Mouse (Mus musculus) CH12.LX (cell line): ENCODE data around the gene Arpc3. TPM values are rescaled to one million over a fixed set of nuclear protein-coding genes. Genes with fewer than 3 reads are reported as not detected.
A peak's percentile ranks its signal among the peaks of the same experiment; 100 is the strongest.

Experiments
- DNase-seq: peaks from one replicate; pipeline ENCODE4 v3.0.0-alpha.2; 2013; ENCODE audit errors: extremely low read depth
- H3K27ac ChIP-seq: 2 replicates; pipeline ENCODE4 v1.5.1; 2012; ENCODE audit warnings: low read depth, mild to moderate bottlenecking, control low read depth, moderate library complexity; ENCODE audit not compliant: insufficient read depth
- H3K27me3 ChIP-seq: replicated peaks from 2 replicates; pipeline ENCODE3; 2012; ENCODE audit warnings: inconsistent platforms
- H3K36me3 ChIP-seq, 2 experiments: replicated peaks in 1 of 2; 2 replicates each; pipeline versions ENCODE3 to v1.6.1; 2012; ENCODE audit warnings: inconsistent platforms in 1 of 2, low read length in 1 of 2, mild to moderate bottlenecking in 1 of 2, mixed read lengths in 1 of 2, moderate library complexity in 1 of 2; ENCODE audit not compliant: control insufficient read depth in 1 of 2, insufficient read depth in 1 of 2
- H3K4me1 ChIP-seq, 2 experiments: 2 replicates each; pipeline ENCODE4 v1.6.1; 2012; ENCODE audit warnings: inconsistent platforms in 1 of 2, moderate library complexity in 1 of 2; ENCODE audit not compliant: insufficient read depth in 2 of 2, control insufficient read depth in 1 of 2
- H3K4me2 ChIP-seq: 2 replicates; pipeline ENCODE4 v1.6.1; 2012; ENCODE audit warnings: low read depth, mild to moderate bottlenecking, control low read depth; ENCODE audit not compliant: poor library complexity, insufficient read depth, severe bottlenecking
- H3K4me3 ChIP-seq, 3 experiments: fragments of 150-350 bp in 1 of 3; sonication (generic) in 1 of 3; replicated peaks in 1 of 3; 2 replicates each; pipeline versions ENCODE3 to v1.5.1; 2011 to 2012; ENCODE audit warnings: low read depth in 2 of 3, low read length in 2 of 3, mild to moderate bottlenecking in 2 of 3, moderate library complexity in 2 of 3, control low read depth in 1 of 3, improper control_type of control experiment in 1 of 3, inconsistent platforms in 1 of 3, mixed read lengths in 1 of 3; ENCODE audit not compliant: poor library complexity in 1 of 3
- H3K79me2 ChIP-seq: replicated peaks from 2 replicates; pipeline ENCODE4 v1.6.1; 2012; ENCODE audit warnings: mild to moderate bottlenecking, moderate library complexity; ENCODE audit not compliant: control insufficient read depth, poor library complexity, insufficient read depth, severe bottlenecking; ENCODE audit errors: extremely low read depth
- H3K9ac ChIP-seq: 2 replicates; pipeline ENCODE4 v1.6.1; 2012; ENCODE audit warnings: low read depth, mild to moderate bottlenecking, control low read depth, moderate library complexity; ENCODE audit not compliant: insufficient read depth
- H3K9me3 ChIP-seq: replicated peaks from 2 replicates; pipeline ENCODE3; 2012; ENCODE audit warnings: low read length, inconsistent platforms, mixed read lengths
- CHD1 ChIP-seq: IDR thresholded peaks from 2 replicates; pipeline ENCODE4 v1.6.1; 2012; ENCODE audit warnings: low read depth, low read length, improper control_type of control experiment, inconsistent platforms
- CTCF ChIP-seq, 2 experiments: IDR thresholded peaks in 1 of 2; conservative IDR thresholded peaks in 1 of 2; 2 replicates each; pipeline ENCODE4 v1.5.1; 2011 to 2012; ENCODE audit warnings: low read depth in 2 of 2, low read length in 2 of 2, improper control_type of control experiment in 1 of 2, inconsistent platforms in 1 of 2, mild to moderate bottlenecking in 1 of 2, moderate library complexity in 1 of 2
- E2F4 ChIP-seq: IDR thresholded peaks from 2 replicates; pipeline ENCODE4 v1.6.1; 2011; ENCODE audit warnings: low read depth, low read length, improper control_type of control experiment; ENCODE audit not compliant: insufficient replicate concordance
- EP300 ChIP-seq: IDR thresholded peaks from 2 replicates; pipeline ENCODE4 v1.6.1; 2011; ENCODE audit warnings: low read length, improper control_type of control experiment
- ETS1 ChIP-seq: conservative IDR thresholded peaks from 2 replicates; pipeline ENCODE4 v1.6.1; 2012; ENCODE audit warnings: low read depth, mild to moderate bottlenecking, inconsistent platforms, low read length, improper control_type of control experiment, moderate library complexity
- GABPA ChIP-seq: IDR thresholded peaks from 2 replicates; pipeline ENCODE4 v1.6.1; 2012; ENCODE audit warnings: low read depth, low read length, improper control_type of control experiment, inconsistent platforms; ENCODE audit not compliant: insufficient replicate concordance
- HCFC1 ChIP-seq: IDR thresholded peaks from 2 replicates; pipeline ENCODE4 v1.6.1; 2012; ENCODE audit warnings: low read depth, mild to moderate bottlenecking, inconsistent platforms, low read length, improper control_type of control experiment
- IRF4 ChIP-seq: IDR thresholded peaks from 2 replicates; pipeline ENCODE4 v1.6.1; 2014; ENCODE audit warnings: low read depth, mild to moderate bottlenecking, inconsistent platforms, low read length, improper control_type of control experiment
- JUN ChIP-seq: IDR thresholded peaks from 2 replicates; pipeline ENCODE4 v1.6.1; 2011; ENCODE audit warnings: low read depth, mild to moderate bottlenecking, low read length, improper control_type of control experiment, moderate library complexity; ENCODE audit not compliant: insufficient read depth
- JUND ChIP-seq: conservative IDR thresholded peaks from 2 replicates; pipeline ENCODE4 v1.6.1; 2011; ENCODE audit warnings: low read depth, low read length, improper control_type of control experiment
- KAT2A ChIP-seq: IDR thresholded peaks from 2 replicates; pipeline ENCODE4 v1.6.1; 2012; ENCODE audit warnings: low read length, improper control_type of control experiment, inconsistent platforms; ENCODE audit not compliant: insufficient replicate concordance
- MAFK ChIP-seq: IDR thresholded peaks from 2 replicates; pipeline ENCODE4 v1.6.1; 2011; ENCODE audit warnings: low read length, improper control_type of control experiment; ENCODE audit not compliant: insufficient replicate concordance
- MAX ChIP-seq: IDR thresholded peaks from 2 replicates; pipeline ENCODE4 v1.6.1; 2011; ENCODE audit warnings: low read length, improper control_type of control experiment
- MAZ ChIP-seq: IDR thresholded peaks from 2 replicates; pipeline ENCODE4 v1.6.1; 2012; ENCODE audit warnings: low read depth, mild to moderate bottlenecking, inconsistent platforms, low read length, improper control_type of control experiment, moderate library complexity
- MEF2A ChIP-seq: IDR thresholded peaks from 2 replicates; pipeline ENCODE4 v1.6.1; 2014; ENCODE audit warnings: low read depth, mild to moderate bottlenecking, inconsistent platforms, low read length, improper control_type of control experiment, borderline replicate concordance
- MXI1 ChIP-seq: IDR thresholded peaks from 2 replicates; pipeline ENCODE4 v1.6.1; 2011; ENCODE audit warnings: mild to moderate bottlenecking, low read depth, low read length, improper control_type of control experiment
- MYC ChIP-seq: IDR thresholded peaks from 2 replicates; pipeline ENCODE4 v1.6.1; 2011; ENCODE audit warnings: low read depth, mild to moderate bottlenecking, improper control_type of control experiment, low read length
- NRF1 ChIP-seq: IDR thresholded peaks from 2 replicates; pipeline ENCODE4 v1.6.1; 2014; ENCODE audit warnings: low read depth, mild to moderate bottlenecking, inconsistent platforms, low read length, improper control_type of control experiment, moderate library complexity
- POLR2A ChIP-seq: IDR thresholded peaks from 2 replicates; pipeline ENCODE4 v1.6.1; 2011; ENCODE audit warnings: low read depth, mild to moderate bottlenecking, improper control_type of control experiment, low read length
- RAD21 ChIP-seq: IDR thresholded peaks from 2 replicates; pipeline ENCODE4 v1.6.1; 2011; ENCODE audit warnings: low read depth, mild to moderate bottlenecking, low read length, improper control_type of control experiment, moderate library complexity
- RCOR1 ChIP-seq: conservative IDR thresholded peaks from 2 replicates; pipeline ENCODE4 v1.6.1; 2012; ENCODE audit warnings: low read depth, mild to moderate bottlenecking, inconsistent platforms, low read length, improper control_type of control experiment
- SMC3 ChIP-seq: IDR thresholded peaks from 2 replicates; pipeline ENCODE4 v1.6.1; 2011; ENCODE audit warnings: low read depth, low read length, improper control_type of control experiment
- TCF12 ChIP-seq: IDR thresholded peaks from 2 replicates; pipeline ENCODE4 v1.6.1; 2014; ENCODE audit warnings: low read depth, mild to moderate bottlenecking, inconsistent platforms, low read length, improper control_type of control experiment
- USF1 ChIP-seq: IDR thresholded peaks from 2 replicates; pipeline ENCODE4 v1.6.1; 2014; ENCODE audit warnings: low read depth, mild to moderate bottlenecking, inconsistent platforms, low read length, improper control_type of control experiment
- ZKSCAN1 ChIP-seq: IDR thresholded peaks from 2 replicates; pipeline ENCODE4 v1.6.1; 2012; ENCODE audit warnings: low read depth, inconsistent platforms, low read length, improper control_type of control experiment, borderline replicate concordance
- ZMIZ1 ChIP-seq: IDR thresholded peaks from 2 replicates; pipeline ENCODE4 v1.6.1; 2012; ENCODE audit warnings: low read depth, mild to moderate bottlenecking, inconsistent platforms, low read length, improper control_type of control experiment
- dilution Hi-C: fragments of 300-500 bp; cut with MboI; formaldehyde crosslinking; loops from 2 replicates; pipeline ENCODE4 v1.14.3; 2020; ENCODE audit warnings: low sequenced_read_pairs; ENCODE audit not compliant: extremely low pct_unique_long_range_greater_than_20kb, extremely low pct_ligation_motif_present
- in situ Hi-C: fragments of 300-500 bp; cut with MboI; formaldehyde crosslinking; loops from 3 replicates; pipeline ENCODE4 v1.14.3; 2019; ENCODE audit warnings: low sequenced_read_pairs, low pct_ligation_motif_present, low pct_unique_long_range_greater_than_20kb, mixed read lengths
- polyA plus RNA-seq: library from polyadenylated mRNA; unstranded; fragments of >175 nt; gene quantifications from 2 replicates; pipeline ENCODE4 v1.2.1, GENCODE M21; 2012; ENCODE audit warnings: low read depth; ENCODE audit not compliant: insufficient read length
- total RNA-seq, 2 experiments: library from RNA; depleted of rRNA; stranded (reverse); fragments of 300-350 nt in 1 of 2; fragments of >200 nt in 1 of 2; gene quantifications; 2 replicates each; pipeline ENCODE4 v1.2.3; 2012 to 2014

The Arpc3 gene
- total and polyA plus RNA-seq, 3 experiments = 256 to 543 (median 297) TPM

DNA sequence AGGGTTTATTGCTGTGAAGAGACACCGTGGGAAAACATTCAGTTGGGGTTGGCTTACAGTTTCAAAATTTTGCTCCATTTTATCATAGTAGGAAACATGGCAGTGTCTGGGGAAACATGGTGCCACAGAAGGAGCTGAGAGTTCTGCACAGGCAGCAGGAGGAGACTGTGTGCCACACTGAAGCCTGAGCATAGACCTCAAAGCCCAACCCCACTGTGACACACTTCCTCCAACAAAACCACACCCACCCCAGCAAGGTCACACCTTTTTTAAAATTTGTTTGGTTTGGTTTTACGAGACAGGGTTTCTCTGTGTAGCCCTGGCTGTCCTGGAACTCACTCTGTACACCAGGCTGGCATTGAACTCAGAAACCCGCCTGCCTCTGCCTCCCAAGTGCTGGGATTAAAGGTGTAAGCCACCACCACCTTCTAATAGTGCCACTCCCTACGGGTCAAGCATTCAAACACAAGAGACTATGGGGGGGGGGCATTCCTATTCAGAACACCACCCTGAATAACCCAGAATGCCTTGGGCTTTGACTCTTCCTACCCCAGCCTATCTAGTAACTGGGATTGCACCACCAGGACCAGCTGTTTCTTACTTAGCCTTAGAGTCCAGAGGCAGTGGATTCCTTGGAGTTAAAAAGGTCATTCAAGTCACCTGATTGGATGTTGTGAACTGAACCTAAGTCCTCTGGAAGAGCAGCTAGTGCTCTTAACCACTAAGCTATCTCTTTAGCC is 38.5 kb downstream of the Arpc3 start:
- H3K27ac ChIP-seq = no peak overlapping the region
- H3K36me3 ChIP-seq = peaks cover 58 to 90% of the 10 kb centered on the region in 2 experiments
- dilution Hi-C loops (no loop called here), in situ Hi-C loops (no loop called here)
- no peak overlapping the region for H3K9ac ChIP-seq
- H3K4me2 ChIP-seq = no peak overlapping the region
- no peaks in the 10 kb centered on the region for H3K27me3 ChIP-seq
- no peaks in the 10 kb centered on the region for H3K9me3 ChIP-seq
- no peak for TF ChIP-seq MXI1
- TF ChIP-seq KAT2A = no peak
- TF ChIP-seq EP300 = no peak
- TF ChIP-seq E2F4 = no peak
- TF ChIP-seq POLR2A = no peak
- no peak for TF ChIP-seq GABPA
- TF ChIP-seq IRF4 = no peak
- TF ChIP-seq MAX = no peak
- TF ChIP-seq ZMIZ1 = no peak
- no peak for TF ChIP-seq RCOR1
- no peak for TF ChIP-seq CHD1
- TF ChIP-seq SMC3 = no peak
- TF ChIP-seq MYC = no peak
- no peak for TF ChIP-seq ZKSCAN1
- no peak for TF ChIP-seq TCF12
- TF ChIP-seq USF1 = no peak
- peak; percentile 45 for DNase-seq
- peaks cover 0 to 5% of the 10 kb centered on the region in 2 experiments; a peak in 1 of 4 replicates for H3K4me1 ChIP-seq
- no peak overlapping the region for H3K4me3 ChIP-seq
- H3K79me2 ChIP-seq = peaks cover 6% of the 10 kb centered on the region

- peak; percentile 31 for DNase-seq
- H3K36me3 ChIP-seq = peaks cover 67 to 92% of the 10 kb centered on the region in 2 experiments
- H3K4me3 ChIP-seq = no peak overlapping the region
- H3K79me2 ChIP-seq = no peaks in the 10 kb centered on the region; the same call in 1 of the 2 replicates
- in situ Hi-C loops (no loop called here), dilution Hi-C loops (no loop called here)
- H3K4me1 ChIP-seq = peaks cover 0 to 5% of the 10 kb centered on the region in 2 experiments; a peak in 1 of 4 replicates
- H3K4me2 ChIP-seq = no peak overlapping the region
- H3K27me3 ChIP-seq = no peaks in the 10 kb centered on the region
- TF ChIP-seq RCOR1 (no peak), POLR2A (no peak), RAD21 (no peak), ZKSCAN1 (no peak), JUN (0 out of 2 replicates have a peak, but pooled peaks have one; percentile 28), MAFK (no peak), EP300 (no peak; the same call in 1 of the 2 replicates), JUND (peak; percentile 70), CTCF (conservative IDR thresholded peaks at IDR 0.05 in 1 of 2, IDR thresholded peaks at IDR 0.05 in 1 of 2; ENCODE audit: low read depth in 2 of 2, low read length in 2 of 2) (no peak), MEF2A (no peak), MAZ (no peak), HCFC1 (no peak), ETS1 (no peak), NRF1 (no peak), MYC (no peak)
- no peaks in the 10 kb centered on the region for H3K9me3 ChIP-seq
- H3K9ac ChIP-seq = no peak overlapping the region
- peak overlapping the region; percentile 35; the same call in 1 of the 2 replicates for H3K27ac ChIP-seq
Observed at GRCm38 (mm10) chr5:122431221-122431620, 39.5 kb downstream of the Arpc3 start.
